Mouse (Mus musculus) ES-E14 (cell line): ENCODE data around the gene Vmn1r53.

Experiments used
- HCFC1 ChIP-seq: IDR thresholded peaks from 2 replicates; pipeline ENCODE4 v1.6.1; 2012; ENCODE audit warnings: low read length, inconsistent platforms, borderline replicate concordance; ENCODE audit not compliant: insufficient read depth
- MAFK ChIP-seq: IDR thresholded peaks from 2 replicates; pipeline ENCODE4 v1.6.1; 2014; ENCODE audit warnings: mild to moderate bottlenecking, low read depth, low read length, inconsistent platforms; ENCODE audit not compliant: insufficient read depth

DNA sequence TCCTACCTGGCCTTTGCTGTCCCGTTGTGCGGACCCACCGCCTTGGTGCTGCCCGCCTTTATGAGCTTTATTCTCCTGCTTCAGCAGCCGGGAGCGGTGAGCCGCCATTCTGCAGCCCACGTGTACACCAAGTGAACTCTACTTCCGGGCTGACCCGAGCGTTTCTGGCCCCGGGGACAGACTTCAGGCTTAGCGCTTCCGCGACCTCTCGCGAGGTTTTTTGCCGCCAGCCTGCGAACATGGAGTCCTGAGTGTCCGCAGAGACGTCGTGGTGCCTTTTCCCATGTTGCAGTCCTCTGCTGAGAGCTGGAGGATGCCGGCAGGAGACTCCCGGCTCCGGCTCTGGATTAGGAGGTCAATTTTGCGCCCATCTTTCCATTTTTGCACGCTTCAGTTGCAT lies 8.4 kb upstream of the Vmn1r53 start:
- no peak for TF ChIP-seq HCFC1
- TF ChIP-seq MAFK: no peak
